Mouse (Mus musculus) C2C12 (cell line): ENCODE results near the gene Gpr63. TPM values are rescaled to one million over a fixed set of nuclear protein-coding genes. Genes with fewer than 3 reads are reported as not detected.

Experiments used
- H3K27me3 ChIP-seq: one replicate; pipeline ENCODE4 v1.6.1; 2011; ENCODE audit not compliant: control insufficient read depth, insufficient read depth, insufficient read length
- H3K36me3 ChIP-seq: one replicate; pipeline ENCODE4 v1.6.1; 2011; ENCODE audit not compliant: control insufficient read depth, insufficient read depth
- H3K4me3 ChIP-seq: one replicate; pipeline ENCODE4 v1.5.1; 2011; ENCODE audit warnings: mild to moderate bottlenecking, control low read depth; ENCODE audit not compliant: poor library complexity, insufficient read depth, severe bottlenecking
- H3K79me2 ChIP-seq: one replicate; pipeline ENCODE4 v1.6.1; 2011; ENCODE audit not compliant: control insufficient read depth, insufficient read depth
- H3K79me3 ChIP-seq: one replicate; pipeline ENCODE4 v1.6.1; 2011; ENCODE audit warnings: low read depth, control low read depth
- H3ac ChIP-seq: one replicate; pipeline ENCODE3; 2011; ENCODE audit warnings: low read depth; ENCODE audit not compliant: control insufficient read depth, insufficient read length
- CEBPB ChIP-seq: IDR thresholded peaks from one replicate; pipeline ENCODE4 v1.6.1; 2011; ENCODE audit warnings: low read depth, mild to moderate bottlenecking, control low read depth, moderate library complexity
- CTCF ChIP-seq: IDR thresholded peaks from one replicate; pipeline ENCODE4 v1.5.1; 2011; ENCODE audit not compliant: control insufficient read depth, insufficient read depth, insufficient read length
- FOSL1 ChIP-seq: IDR thresholded peaks from one replicate; pipeline ENCODE4 v1.8.0; 2011; ENCODE audit warnings: mild to moderate bottlenecking, low read length; ENCODE audit not compliant: poor library complexity, insufficient read depth, severe bottlenecking
- MAX ChIP-seq: IDR thresholded peaks from one replicate; pipeline ENCODE4 v1.6.1; 2011; ENCODE audit warnings: mild to moderate bottlenecking, control low read depth
- MYOD1 ChIP-seq: IDR thresholded peaks from one replicate; pipeline ENCODE4 v1.6.1; 2011; ENCODE audit warnings: low read depth; ENCODE audit not compliant: control insufficient read depth, insufficient read length
- MYOG ChIP-seq: IDR thresholded peaks from one replicate; pipeline ENCODE4 v1.6.1; 2011; ENCODE audit not compliant: control insufficient read depth, insufficient read length; ENCODE audit errors: extremely low read depth
- USF1 ChIP-seq: IDR thresholded peaks from one replicate; pipeline ENCODE4 v1.6.1; 2011; ENCODE audit warnings: low read depth, mild to moderate bottlenecking, control low read depth, moderate library complexity
- polyA plus RNA-seq: library from polyadenylated mRNA; unstranded; fragments of >200 nt; fragmentation: generic; extraction: Trizol; gene quantifications from one replicate; pipeline ENCODE4 v1.2.1, GENCODE M21; 2012; ENCODE audit warnings: missing spikeins

The Gpr63 gene
- polyA plus RNA-seq, 1 experiment = 1.7 TPM

GRCm38 (mm10) chr4:25011780-25012179 is 45.6 kb downstream of the Gpr63 start:
- Histone ChIP-seq H3K4me3 (no peak overlapping the region), H3K79me2 (no peaks in the 10 kb centered on the region), H3K36me3 (peaks cover 7% of the 10 kb centered on the region), H3ac (no peak overlapping the region), H3K79me3 (no peaks in the 10 kb centered on the region), H3K27me3 (no peaks in the 10 kb centered on the region)
- TF ChIP-seq CEBPB (no peak), USF1 (no peak), CTCF (no peak), MAX (no peak), MYOG (no peak)

GRCm38 (mm10) chr4:25012726-25013125 is 46.5 kb downstream of the Gpr63 start:
- H3K4me3 ChIP-seq = no peak overlapping the region
- TF ChIP-seq FOSL1 (no peak), MYOG (no peak), CTCF (no peak), MYOD1 (no peak), MAX (no peak), CEBPB (no peak), USF1 (no peak)
- H3K36me3 ChIP-seq = peaks cover 7% of the 10 kb centered on the region
- H3K27me3 ChIP-seq = no peaks in the 10 kb centered on the region
- H3K79me2 ChIP-seq = no peaks in the 10 kb centered on the region
- no peak overlapping the region for H3ac ChIP-seq
- no peaks in the 10 kb centered on the region for H3K79me3 ChIP-seq

GRCm38 (mm10) chr4:25015017-25015655 is 48.9 kb downstream of the Gpr63 start:
- TF ChIP-seq FOSL1 = no peak
- no peak for TF ChIP-seq CEBPB
- TF ChIP-seq CTCF = no peak
- TF ChIP-seq MYOG = no peak
- TF ChIP-seq MAX = no peak
- TF ChIP-seq USF1 = no peak
- TF ChIP-seq MYOD1 = no peak
- Histone ChIP-seq H3K79me2 (no peaks in the 10 kb centered on the region), H3ac (no peak overlapping the region), H3K79me3 (no peaks in the 10 kb centered on the region), H3K27me3 (no peaks in the 10 kb centered on the region), H3K36me3 (no peaks in the 10 kb centered on the region), H3K4me3 (no peak overlapping the region)

GRCm38 (mm10) chr4:25028252-25028651 is 62.0 kb downstream of the Gpr63 start:
- Histone ChIP-seq H3K4me3 (no peak overlapping the region), H3K79me2 (no peaks in the 10 kb centered on the region), H3K79me3 (no peaks in the 10 kb centered on the region), H3ac (no peak overlapping the region), H3K36me3 (no peaks in the 10 kb centered on the region), H3K27me3 (no peaks in the 10 kb centered on the region)
- TF ChIP-seq MYOG = no peak
- no peak for TF ChIP-seq USF1
- TF ChIP-seq CEBPB = no peak
- no peak for TF ChIP-seq FOSL1
- TF ChIP-seq CTCF = no peak
- TF ChIP-seq MYOD1 = no peak
- TF ChIP-seq MAX = no peak

GRCm38 (mm10) chr4:25028752-25029151 is 62.5 kb downstream of the Gpr63 start:
- TF ChIP-seq MYOG (no peak), MAX (no peak), CTCF (no peak), MYOD1 (no peak), CEBPB (no peak), FOSL1 (no peak), USF1 (no peak)
- Histone ChIP-seq H3K27me3 (no peaks in the 10 kb centered on the region), H3K79me2 (no peaks in the 10 kb centered on the region)

More at GRCm38 (mm10) chr4:25028752-25029151, 62.5 kb downstream of the Gpr63 start:
- H3K4me3 ChIP-seq = no peak overlapping the region
- no peaks in the 10 kb centered on the region for H3K36me3 ChIP-seq
- H3K79me3 ChIP-seq = no peaks in the 10 kb centered on the region
- H3ac ChIP-seq = no peak overlapping the region
